Mouse (Mus musculus): ENCODE measurements around the gene P2ry14.
"Not testable (repeated sequence)": the region's sequence is repeated elsewhere in the genome, so short reads cannot be mapped to it uniquely, and the experiment has no call there.

Gene P2ry14

DNA sequence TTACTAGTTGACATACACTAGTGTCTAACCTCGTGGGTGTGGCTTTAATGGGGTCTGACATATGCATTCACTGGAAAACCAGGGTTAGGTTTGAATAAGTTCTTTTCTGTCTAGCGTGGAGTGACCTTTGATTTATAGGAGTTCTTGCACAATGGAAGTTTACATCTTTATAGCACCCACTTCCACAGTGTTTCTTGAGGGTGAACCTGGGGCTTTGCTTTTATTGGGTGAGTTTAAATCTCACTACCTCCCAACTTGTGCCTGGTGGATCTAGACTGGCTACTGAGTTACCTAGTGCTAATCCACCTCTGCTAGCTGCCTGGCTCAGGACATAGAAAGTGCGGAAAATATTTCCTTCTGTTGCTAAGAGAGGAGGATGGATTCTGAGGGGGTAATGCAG, 41.5 kb downstream of the P2ry14 start:
- in situ Hi-C loops (cut with MboI, MseI) = loop anchor here in 1 of 2 experiments (25.0 kb wide), 2 partner anchors 1300 to 1500 kb away; no protein-coding TSS in a partner anchor

DNA sequence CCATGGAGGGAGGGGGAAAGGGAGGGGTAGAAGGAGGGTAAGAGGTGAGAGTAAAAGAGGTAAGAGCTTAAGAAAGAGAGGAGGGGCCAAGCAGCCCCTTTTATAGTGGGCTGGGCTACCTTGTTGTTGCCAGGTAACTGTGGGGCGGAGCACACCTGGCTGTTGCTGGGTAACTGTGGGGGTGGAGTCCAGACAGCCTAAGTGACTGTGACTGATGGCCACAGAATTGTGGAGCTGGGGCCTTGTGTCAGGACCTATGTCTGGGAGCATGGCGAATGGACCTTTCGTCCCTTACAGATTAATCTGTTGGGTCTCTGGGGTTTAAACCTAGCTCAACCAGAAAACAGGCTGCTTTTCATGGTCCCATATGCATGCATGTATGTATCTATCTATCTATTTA, 43.6 kb downstream of the P2ry14 start:
- in situ Hi-C loops (cut with MboI, MseI) = loop anchor here in 1 of 2 experiments (25.0 kb wide), 2 partner anchors 1302 to 1502 kb away; no protein-coding TSS in a partner anchor

DNA sequence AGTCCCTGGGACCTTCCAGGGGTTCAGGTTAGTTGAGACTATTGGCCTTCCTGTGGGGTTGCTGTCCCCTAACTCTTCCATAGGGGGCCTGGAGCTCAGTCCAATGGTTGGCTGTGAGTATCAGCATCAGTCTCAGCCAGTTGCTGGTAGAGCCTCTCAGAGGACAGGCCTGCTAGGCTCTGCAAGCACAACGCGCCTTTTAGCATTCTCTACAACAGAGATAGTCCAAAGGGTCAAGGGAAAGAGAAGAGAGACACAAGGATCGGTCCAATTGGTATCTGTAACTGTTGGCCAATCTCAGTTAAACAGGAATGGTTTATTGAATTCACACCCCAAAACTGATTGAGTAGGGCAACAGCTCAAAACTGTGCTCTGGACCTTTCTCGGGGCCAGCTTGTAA, 46.0 kb downstream of the P2ry14 start:
- in situ Hi-C loops (cut with MboI, MseI) = loop anchor here in 1 of 2 experiments (25.0 kb wide), 2 partner anchors 1305 to 1505 kb away; no protein-coding TSS in a partner anchor

DNA sequence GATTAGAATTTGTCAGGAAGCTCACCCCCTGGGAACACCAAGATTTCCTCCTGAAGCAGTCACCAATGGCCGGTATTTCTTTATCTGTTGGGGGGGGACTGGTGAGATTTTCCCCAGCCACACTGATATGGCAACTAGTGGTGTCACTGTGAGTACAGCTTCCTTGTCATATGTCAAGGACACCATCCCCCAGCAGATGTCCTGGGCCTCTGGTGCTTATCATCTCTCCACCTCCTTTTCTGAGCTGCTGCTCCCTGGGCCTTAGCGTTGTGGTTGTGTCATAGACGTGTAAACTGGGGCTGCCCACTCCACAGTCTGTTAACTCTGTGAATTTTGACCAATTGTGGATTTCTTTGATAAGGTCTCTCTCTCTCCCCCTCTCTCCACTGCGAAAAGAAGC, 49.0 kb downstream of the P2ry14 start:
- in situ Hi-C loops (cut with MboI, MseI) = loop anchor here in 1 of 2 experiments (25.0 kb wide), 2 partner anchors 1308 to 1508 kb away; no protein-coding TSS in a partner anchor

DNA sequence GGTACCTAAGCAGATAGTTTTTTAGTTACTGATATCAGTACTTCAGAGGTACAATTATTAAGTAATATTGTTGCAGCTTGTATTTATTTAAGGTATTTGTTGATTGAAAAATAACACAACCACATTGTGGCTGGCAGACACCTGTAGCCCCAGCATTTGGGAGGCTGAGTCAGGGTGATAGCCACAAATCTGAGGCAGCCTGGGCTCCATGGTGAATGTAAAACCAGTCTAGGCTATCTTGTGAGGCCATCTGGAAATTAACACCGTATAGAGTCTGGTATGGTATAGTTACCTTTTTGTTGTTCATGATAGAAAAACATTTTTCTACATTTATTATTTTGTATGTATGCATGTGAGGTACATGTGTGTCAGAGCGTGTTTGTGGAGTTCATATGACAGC, 51.3 kb downstream of the P2ry14 start:
- in situ Hi-C loops (cut with MboI, MseI) = loop anchor here in 1 of 2 experiments (25.0 kb wide), 2 partner anchors 1310 to 1510 kb away; no protein-coding TSS in a partner anchor

DNA sequence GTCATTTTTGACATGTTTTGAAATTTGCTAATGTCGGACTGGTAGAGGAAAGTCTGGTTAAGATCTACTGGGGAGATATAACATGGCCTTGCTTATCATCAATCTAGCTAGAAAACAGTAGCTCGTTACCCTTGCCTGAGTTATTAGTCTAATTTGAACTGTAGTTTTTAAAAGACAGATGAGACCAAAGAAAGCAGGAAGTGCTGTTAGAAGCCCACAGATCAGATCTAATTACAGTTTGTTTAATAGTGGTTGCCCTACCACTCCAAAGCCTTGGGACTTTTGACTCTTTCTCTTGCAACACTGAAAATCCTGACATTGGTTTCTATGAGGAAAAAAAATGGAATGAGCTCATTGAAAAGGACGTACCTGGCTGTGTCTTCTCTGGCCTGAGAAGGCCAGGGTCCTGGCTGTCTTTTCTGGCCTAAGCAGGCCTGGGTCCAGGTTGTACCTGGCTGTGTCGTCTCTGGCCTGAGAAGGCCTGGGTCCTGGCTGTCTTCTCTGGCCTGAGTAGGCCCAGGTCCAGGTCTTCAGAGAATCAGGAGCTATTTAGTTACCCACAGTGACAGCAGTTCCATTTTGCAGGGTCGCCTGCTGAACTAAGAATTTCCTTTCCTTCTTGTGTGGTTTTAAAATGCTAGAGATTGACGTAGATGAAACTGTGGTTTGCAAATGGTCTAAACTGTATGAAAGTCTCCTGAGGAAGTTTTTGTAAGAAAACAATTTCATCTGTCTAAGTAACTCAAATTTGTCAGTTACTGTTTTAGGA, 52.0 kb downstream of the P2ry14 start, which contains the start of gene Gpr171:
Gene Gpr171 (minus strand): TSS at position 604 of the 769 bp plus-strand sequence.
- in situ Hi-C loops (cut with MboI, MseI) = loop anchor here in 1 of 2 experiments (25.0 kb wide), 2 partner anchors 1311 to 1511 kb away; no protein-coding TSS in a partner anchor

DNA sequence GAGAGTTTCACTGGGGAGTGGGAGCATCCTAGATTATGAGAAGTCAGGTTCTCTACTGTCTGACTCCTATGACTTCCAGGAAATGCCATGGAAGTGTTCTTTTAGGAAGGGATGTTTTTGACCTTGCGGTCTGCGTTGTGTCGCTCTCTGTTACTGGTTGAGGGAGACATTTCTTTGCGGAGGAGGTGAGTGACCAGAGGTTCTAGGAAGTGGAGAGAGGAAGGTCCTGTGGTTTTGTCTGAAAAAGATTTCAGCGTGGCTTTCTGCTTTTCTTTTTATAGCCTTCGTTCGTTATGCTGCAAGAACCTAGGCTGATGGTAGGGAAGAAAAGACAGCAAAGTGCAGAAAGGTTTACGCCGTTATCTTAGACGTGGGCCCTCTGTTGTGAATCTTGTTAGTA, 54.9 kb downstream of the P2ry14 start:
- in situ Hi-C loops (cut with MboI, MseI) = loop anchor here (25.0 kb wide), 3 partner anchors 1389 to 1489 kb away; no protein-coding TSS in a partner anchor

DNA sequence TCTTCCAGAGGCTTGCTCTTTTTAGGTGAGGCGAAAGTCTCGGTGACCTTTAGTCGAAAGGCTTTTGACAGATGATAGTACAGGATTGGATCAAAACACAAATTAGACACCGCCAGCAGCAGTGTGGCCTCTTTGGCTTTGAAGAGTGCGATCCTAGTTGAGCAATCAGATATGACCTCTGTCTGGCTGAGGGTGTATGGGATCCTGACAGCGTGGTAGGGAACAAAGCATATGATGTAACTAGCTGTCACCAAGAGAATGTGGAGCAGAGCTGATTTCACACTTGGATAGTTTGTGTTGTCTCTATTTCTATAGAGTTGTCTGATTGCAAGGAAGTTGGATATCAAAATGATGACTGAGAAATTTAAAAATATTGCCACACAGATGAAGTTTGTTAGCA, 56.0 kb downstream of the P2ry14 start:
- in situ Hi-C loops (cut with MboI, MseI) = loop anchor here (25.0 kb wide), 3 partner anchors 1390 to 1490 kb away; no protein-coding TSS in a partner anchor

DNA sequence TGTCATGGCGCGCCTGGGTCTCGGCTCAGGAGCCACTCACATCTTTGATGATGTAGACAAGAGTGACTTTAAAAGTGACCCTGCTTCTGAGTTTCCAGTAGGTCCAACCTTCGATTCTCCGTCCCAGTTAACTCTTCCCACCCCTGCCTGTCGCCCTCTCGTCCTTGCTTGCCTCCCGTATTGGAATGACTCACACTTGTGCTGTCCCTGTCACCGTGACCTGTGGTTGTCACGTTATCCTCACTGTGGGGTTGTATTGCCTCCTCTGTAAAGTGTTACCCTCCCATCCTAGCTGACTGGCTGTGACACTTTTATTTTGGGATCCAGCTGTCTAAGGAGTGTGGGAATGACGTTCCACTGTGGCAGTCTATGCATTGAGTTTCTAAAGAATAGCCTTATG, 60.7 kb downstream of the P2ry14 start:
- in situ Hi-C loops (cut with MboI, MseI) = loop anchor here (25.0 kb wide), 3 partner anchors 1395 to 1495 kb away; no protein-coding TSS in a partner anchor

DNA sequence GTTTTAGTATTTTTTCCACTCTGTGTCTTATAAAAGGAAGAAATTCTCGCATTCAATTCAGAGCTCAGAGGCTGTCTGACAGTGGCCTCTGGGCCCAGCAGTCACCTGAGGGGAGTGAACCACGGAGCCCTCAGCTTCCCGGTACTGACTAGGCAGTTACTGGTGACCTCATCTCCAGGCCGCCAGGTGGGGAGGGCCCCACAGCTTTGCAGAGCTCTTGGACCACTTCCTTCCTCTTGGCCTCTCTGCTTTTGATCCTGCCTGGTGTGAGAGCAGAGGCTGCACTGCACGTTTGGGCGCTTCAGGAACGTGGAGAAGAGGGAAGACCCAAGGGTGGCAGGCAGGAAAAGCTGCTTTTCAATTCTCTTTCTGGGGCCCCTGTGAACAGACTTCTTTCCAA, 72.5 kb downstream of the P2ry14 start:
- in situ Hi-C loops (cut with MboI, MseI) = loop anchor here (5.0 to 25.0 kb wide), 7 partner anchors 36 to 1506 kb away; no protein-coding TSS in a partner anchor

DNA sequence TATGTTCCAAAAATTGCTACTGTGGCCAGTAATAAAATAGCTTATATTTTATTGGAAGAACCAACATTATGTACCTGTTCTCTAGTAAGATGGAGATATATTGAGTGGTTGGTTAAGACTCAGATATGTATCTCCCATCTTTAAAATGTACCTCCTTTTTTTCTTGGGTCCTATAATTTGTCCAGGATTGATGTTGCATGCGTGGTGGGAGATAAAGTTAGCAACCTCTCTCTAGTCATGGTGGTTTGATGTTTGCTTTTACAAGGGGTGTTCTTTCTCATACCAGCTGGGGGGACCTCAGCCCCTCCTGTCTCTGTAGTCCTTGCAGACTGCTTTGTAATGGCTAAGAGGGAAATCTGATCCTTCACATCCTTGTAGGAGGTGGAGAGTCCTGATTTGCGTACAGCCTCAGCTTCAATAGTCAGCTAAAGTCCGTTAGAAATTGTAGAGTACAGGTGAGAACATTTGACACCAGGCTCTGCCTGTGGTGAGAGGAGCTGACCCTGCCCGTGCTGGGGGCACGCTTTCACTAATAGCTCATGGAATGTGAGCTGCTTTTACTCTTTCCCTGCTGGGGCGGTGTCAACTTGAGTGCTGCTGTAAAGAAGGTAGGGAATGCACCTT, 73.0 kb downstream of the P2ry14 start:
- in situ Hi-C loops (cut with MboI, MseI) = loop anchor here (5.0 to 25.0 kb wide), 7 partner anchors 37 to 1507 kb away; no protein-coding TSS in a partner anchor

DNA sequence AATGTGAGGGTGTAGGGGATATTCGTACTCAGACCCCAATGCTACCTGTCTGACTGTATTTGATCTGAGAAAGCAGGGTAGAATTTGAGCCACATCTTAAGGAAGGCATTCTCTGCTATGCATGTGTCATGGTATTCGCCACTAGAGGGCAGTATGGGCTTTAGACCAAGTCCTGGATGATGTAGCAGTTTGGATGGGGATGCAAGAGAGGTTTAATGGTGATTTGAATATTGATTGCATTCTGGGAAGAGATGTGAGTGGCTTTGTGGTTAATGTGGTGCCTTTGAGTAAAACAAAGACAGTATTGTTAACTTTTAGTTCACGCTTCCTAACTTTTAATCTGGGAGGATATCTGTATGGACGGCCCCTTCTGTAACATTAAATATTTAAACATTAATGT, 74.1 kb downstream of the P2ry14 start:
- in situ Hi-C loops (cut with MboI, MseI) = loop anchor here (5.0 to 25.0 kb wide), 7 partner anchors 93 to 1508 kb away; no protein-coding TSS in a partner anchor

DNA sequence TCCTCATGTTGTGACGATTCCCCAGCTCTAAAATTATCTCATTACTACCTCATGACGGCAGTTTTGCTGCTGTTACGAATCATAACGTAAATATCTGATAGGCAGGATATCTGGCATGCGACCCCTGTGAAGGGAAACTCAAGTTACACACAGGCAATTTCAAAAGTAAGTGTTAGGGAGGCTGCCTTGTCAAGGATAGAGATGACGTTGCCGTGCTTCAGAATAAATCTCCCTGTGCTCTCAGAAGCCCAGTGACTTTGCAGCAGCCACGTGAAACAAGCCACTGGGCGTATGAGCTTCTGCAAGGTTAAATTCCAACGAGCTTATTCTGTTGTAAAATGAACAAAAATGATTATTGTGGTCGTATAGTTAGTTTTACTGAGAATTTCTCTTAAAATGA, 74.8 kb downstream of the P2ry14 start:
- in situ Hi-C loops (cut with MboI, MseI) = loop anchor here (5.0 to 25.0 kb wide), 7 partner anchors 94 to 1509 kb away; no protein-coding TSS in a partner anchor

DNA sequence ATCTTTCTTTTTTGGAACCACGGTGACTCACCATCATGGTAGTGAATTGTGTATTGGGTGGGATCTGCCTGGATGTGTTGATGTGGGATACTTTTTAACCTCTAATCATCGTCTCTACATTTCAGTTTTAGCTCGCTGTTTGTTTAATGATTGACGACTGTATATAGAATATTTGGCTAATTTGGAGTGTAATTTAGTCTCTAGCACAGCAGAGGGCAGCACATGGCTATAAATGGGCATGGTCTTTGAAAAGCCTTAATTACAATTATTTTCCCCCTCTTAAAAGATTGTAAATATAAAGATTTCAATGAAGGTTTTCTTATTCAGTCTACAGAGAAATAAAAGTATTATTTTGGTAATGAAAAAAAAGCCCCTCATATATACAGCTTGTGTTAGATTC, 76.1 kb downstream of the P2ry14 start:
- in situ Hi-C loops (cut with MboI, MseI) = loop anchor here (5.0 to 25.0 kb wide), 7 partner anchors 95 to 1510 kb away; no protein-coding TSS in a partner anchor

DNA sequence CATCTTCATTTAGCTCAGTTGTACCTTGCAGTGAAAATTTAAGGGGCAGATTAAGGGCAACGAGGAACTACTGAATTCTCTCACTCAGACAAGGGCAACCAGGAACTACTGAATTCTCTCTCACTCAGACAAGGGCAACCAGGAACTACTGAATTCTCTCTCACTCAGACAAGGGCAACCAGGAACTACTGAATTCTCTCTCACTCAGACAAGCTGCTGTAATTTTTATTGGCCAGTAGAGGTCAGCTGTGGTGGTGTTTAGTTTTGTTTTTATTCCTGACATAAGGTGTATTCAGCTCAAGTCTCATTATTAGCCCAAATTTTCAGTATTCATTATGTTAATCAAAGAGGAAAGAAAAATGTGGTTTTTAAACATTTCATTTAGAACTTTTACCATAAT, 84.3 kb downstream of the P2ry14 start:
- in situ Hi-C loops (cut with MboI, MseI) = not testable (repeated sequence)

DNA sequence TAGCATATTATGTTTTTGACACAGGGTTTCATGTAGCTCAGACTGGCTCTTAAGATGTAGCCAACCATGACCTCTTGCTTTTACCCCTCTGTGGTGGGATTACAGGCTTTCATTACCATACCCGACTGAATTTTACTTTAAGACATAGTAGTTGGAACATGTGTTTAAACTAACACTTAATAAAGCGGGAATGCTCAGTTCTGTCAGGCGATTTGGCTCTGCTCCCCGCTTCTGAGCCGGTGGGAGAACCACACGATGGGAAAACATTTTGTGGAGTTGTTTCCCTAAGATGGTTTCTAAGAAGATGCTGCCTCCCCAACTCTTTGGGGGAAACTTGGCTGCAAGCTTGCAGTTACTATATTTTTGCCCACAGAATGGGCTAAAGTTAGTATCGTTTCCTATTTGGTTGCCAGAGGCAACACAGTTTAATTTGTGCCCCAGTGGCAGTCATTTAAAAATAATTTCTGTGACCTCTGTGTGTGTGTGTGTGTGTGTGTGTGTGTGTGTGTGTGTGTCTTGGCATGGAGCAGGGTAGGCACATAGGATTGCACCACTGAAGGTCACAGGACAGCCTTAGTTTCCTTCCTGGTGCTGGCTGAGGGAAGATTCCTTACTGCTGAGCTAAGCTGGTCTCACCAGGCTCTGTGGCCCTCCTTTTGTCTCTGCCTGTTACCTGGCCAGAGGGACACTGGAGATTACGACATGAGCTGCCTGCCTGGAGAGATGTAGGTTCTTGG, 86.7 kb downstream of the P2ry14 start:
- in situ Hi-C loops (cut with MboI, MseI) = no loop called here

DNA sequence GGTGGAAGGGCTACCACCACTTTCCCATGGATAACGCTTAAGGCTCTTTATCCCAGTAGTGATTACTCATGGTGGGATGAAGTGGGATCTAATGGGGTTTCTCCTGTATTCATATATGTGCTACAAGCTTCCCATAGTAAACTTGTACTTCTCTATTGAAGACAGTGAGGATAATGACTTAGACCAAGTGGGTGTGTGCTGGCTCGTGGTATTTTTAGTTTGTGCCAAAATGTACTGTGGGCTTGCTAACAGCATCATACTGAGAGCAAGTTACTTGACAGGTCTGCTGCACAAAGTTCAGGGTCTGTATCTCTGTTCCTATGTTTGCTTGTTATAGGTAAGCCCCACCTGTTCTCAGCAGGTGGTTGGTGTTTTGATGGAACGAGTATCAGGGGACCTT, 87.5 kb downstream of the P2ry14 start:
- in situ Hi-C loops (cut with MboI, MseI) = no loop called here

All from T-helper 17 cell (primary cell).